ENCODE assay signal across 16 mouse cellular contexts in genomic region chr7:44187936-44188335, GRCm38 (mm10). TPM values are rescaled to one million over a fixed set of nuclear protein-coding genes. Genes with fewer than 3 reads are reported as not detected.
"Had no signal": no experiment of that assay in that cellular context is flagged by ENCODE, and none has a peak within 500 bp of the region (broad histone marks: within the 10 kb centered on the region; RNA-seq: fewer than 3 reads in every experiment).

Gene Klk1b24, plus strand, starts transcription at chr7:44188236.

RNA-seq across cellular contexts. Expression of gene Klk1b24, which starts in this region (rescaled TPM):
- total RNA-seq: megakaryocyte, adult 5-6 weeks; megakaryocyte-erythroid progenitor cell, adult 5-6 weeks had no signal
- polyA plus RNA-seq: liver, embryonic 13.5 days; liver, embryonic 15.5 days; lung, embryonic 14.5 days; lung, embryonic 16.5 days; midbrain, embryonic 10.5 days; midbrain, embryonic 12.5 days; midbrain, embryonic 14.5 days; midbrain, embryonic 16.5 days; myocyte; neural tube, embryonic 11.5 days; neural tube, embryonic 13.5 days; neural tube, embryonic 15.5 days; stomach, postnatal 0 days; thymus, postnatal 0 days had no signal
